In the genomic region with DNA sequence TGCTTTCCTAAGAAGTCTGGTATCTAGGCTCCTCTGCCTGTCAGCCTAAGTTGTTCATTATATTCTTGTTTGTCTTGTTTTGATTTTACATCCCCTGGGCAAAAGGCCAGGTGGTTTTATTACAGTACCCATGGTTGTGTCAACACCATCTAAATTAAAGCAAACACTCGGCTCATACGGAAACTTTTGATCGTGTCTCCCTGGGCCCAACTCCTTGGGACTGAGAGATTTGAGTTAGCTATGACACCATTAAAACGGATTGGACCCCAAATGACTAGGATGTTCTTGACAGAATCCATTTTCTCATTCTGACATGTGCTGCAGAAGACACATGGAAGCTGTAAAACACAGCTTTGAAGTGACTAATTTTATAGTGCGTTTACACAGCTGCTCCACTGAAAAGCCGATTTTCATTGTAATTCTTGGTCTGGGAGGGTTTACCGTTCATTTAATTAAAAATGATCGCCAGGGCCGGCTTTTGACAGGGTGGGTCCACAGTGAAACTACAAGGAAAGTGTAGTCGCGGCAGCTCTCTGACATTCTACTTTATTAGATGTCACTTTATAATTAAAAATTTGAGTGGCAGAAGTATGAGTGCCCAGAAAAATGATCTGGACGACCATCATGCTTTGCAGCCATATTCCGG, we compare ENCODE assay signal across 16 mouse cellular contexts. TPM values are rescaled to one million over a fixed set of nuclear protein-coding genes. Genes with fewer than 3 reads are reported as not detected.
A peak's percentile ranks its signal among the peaks of the same experiment; 100 is the strongest.
DNase-seq lines count a peak whose midpoint lies in the region; ATAC-seq and TF ChIP-seq lines count a peak whose summit lies in the region.
"Had no signal": no experiment of that assay in that cellular context is flagged by ENCODE, and none has a peak within 500 bp of the region (broad histone marks: within the 10 kb centered on the region; RNA-seq: fewer than 3 reads in every experiment).

No protein-coding gene starts in this region.

- H3K4me3 ChIP-seq in stomach, embryonic 14.5 days (ENCODE audit: low read depth, low read length) = no peak overlapping the region
- H3K4me3 ChIP-seq in stomach, postnatal 0 days (ENCODE audit: low read depth, low read length) = no peak overlapping the region
- no peak overlapping the region for H3K4me3 ChIP-seq in hindbrain, embryonic 14.5 days (replicated peaks; ENCODE audit: low read length)
- H3K4me3 ChIP-seq in midbrain, embryonic 16.5 days (ENCODE audit: low read depth, low read length) = no peak overlapping the region
- no peak overlapping the region for H3K4me3 ChIP-seq in gastrocnemius, adult 2 months

- no peak overlapping the region for H3K27ac ChIP-seq in stomach, embryonic 14.5 days (ENCODE audit: low read length)
- H3K27ac ChIP-seq in stomach, postnatal 0 days (replicated peaks) = no peak overlapping the region
- peak overlapping the region; percentile 52; the same call in 1 of the 2 replicates for H3K27ac ChIP-seq in hindbrain, embryonic 14.5 days
- H3K27ac ChIP-seq in midbrain, embryonic 16.5 days (ENCODE audit: low read length) = no peak overlapping the region
- no peak overlapping the region for H3K27ac ChIP-seq in gastrocnemius, adult 2 months

- no peak overlapping the region for H3K9ac ChIP-seq in stomach, embryonic 14.5 days (replicated peaks; ENCODE audit: low read depth, low read length)
- H3K9ac ChIP-seq in stomach, postnatal 0 days (ENCODE audit: low read length) = no peak overlapping the region
- no peak overlapping the region for H3K9ac ChIP-seq in hindbrain, embryonic 14.5 days
- H3K9ac ChIP-seq in midbrain, embryonic 16.5 days (ENCODE audit: low read depth, low read length) = no peak overlapping the region

- no peak for TF ChIP-seq CTCF in stomach, postnatal 0 days (IDR thresholded peaks at IDR 0.05; ENCODE audit: low read depth)
- TF ChIP-seq CTCF in gastrocnemius, adult 2 months (IDR thresholded peaks at IDR 0.05) = no peak

- intact Hi-C loops in gastrocnemius, adult 2 months (cut with DNase I) = no loop called here

- no peaks in the 10 kb centered on the region for H3K4me1 ChIP-seq in stomach, embryonic 14.5 days (ENCODE audit: control insufficient read depth, insufficient read depth, low read length)
- no peaks in the 10 kb centered on the region for H3K4me1 ChIP-seq in stomach, postnatal 0 days (replicated peaks; ENCODE audit: control insufficient read depth, insufficient read depth)
- no peaks in the 10 kb centered on the region for H3K4me1 ChIP-seq in hindbrain, embryonic 14.5 days (replicated peaks; ENCODE audit: control insufficient read depth, insufficient read depth, low read length)
- H3K4me1 ChIP-seq in midbrain, embryonic 16.5 days (ENCODE audit: control insufficient read depth, insufficient read depth, low read length) = no peaks in the 10 kb centered on the region

- no peak for TF ChIP-seq EP300 in stomach, postnatal 0 days (optimal IDR thresholded peaks at IDR 0.05)

- H3K27me3 ChIP-seq in stomach, embryonic 14.5 days (ENCODE audit: control insufficient read depth, insufficient read depth, low read length) = no peaks in the 10 kb centered on the region
- no peaks in the 10 kb centered on the region for H3K27me3 ChIP-seq in stomach, postnatal 0 days (ENCODE audit: control insufficient read depth, insufficient read depth, low read length)
- no peaks in the 10 kb centered on the region for H3K27me3 ChIP-seq in hindbrain, embryonic 14.5 days (ENCODE audit: control insufficient read depth, insufficient read depth, low read length)
- H3K27me3 ChIP-seq in midbrain, embryonic 16.5 days (ENCODE audit: control insufficient read depth, insufficient read depth, low read depth, low read length) = no peaks in the 10 kb centered on the region

- 46% methylated on average over 13 of the region's 13 CpGs for WGBS in stomach, embryonic 14.5 days
- 33% methylated on average over 13 of the region's 13 CpGs for WGBS in stomach, postnatal 0 days
- WGBS in hindbrain, embryonic 14.5 days = 48% methylated on average over 13 of the region's 13 CpGs
- WGBS in midbrain, embryonic 16.5 days = 62% methylated on average over 13 of the region's 13 CpGs

- DNase-seq in stomach, postnatal 0 days (ENCODE audit: low spot score) = no peak
- DNase-seq in hindbrain, embryonic 14.5 days (ENCODE audit: low spot score) = no peak
- DNase-seq in kidney, postnatal 14 days = peak; percentile 17
- no peak for DNase-seq in urinary bladder, adult 18-20 months (ENCODE audit: low spot score in 2 of 2)
- DNase-seq in frontal cortex, postnatal 10 days (ENCODE audit: low spot score in 2 of 2) = no peak
- DNase-seq in gastrocnemius, adult 2 months = no peak
- DNase-seq: cerebellum, adult 8-10 months; left cerebral cortex, postnatal 4 days; right cerebral cortex, postnatal 25 days had no signal

- no peaks in the 10 kb centered on the region for H3K9me3 ChIP-seq in stomach, embryonic 14.5 days (ENCODE audit: control insufficient read depth, low read depth, low read length)
- H3K9me3 ChIP-seq in stomach, postnatal 0 days (ENCODE audit: control insufficient read depth, low read length) = no peaks in the 10 kb centered on the region
- no peaks in the 10 kb centered on the region for H3K9me3 ChIP-seq in hindbrain, embryonic 14.5 days (ENCODE audit: control insufficient read depth, low read length)
- no peaks in the 10 kb centered on the region for H3K9me3 ChIP-seq in midbrain, embryonic 16.5 days (replicated peaks; ENCODE audit: control insufficient read depth, low read length, poor library complexity, severe bottlenecking)

- 0 out of 2 replicates have a peak, but pooled peaks have one; percentile 18 for ATAC-seq in stomach, embryonic 14.5 days (ENCODE audit: insufficient number of reproducible peaks, insufficient read depth, low FRiP score, low read depth)
- ATAC-seq in stomach, postnatal 0 days (ENCODE audit: low FRiP score, low TSS enrichment) = no peak
- no peak; the same call in 1 of the 2 replicates for ATAC-seq in hindbrain, embryonic 14.5 days (ENCODE audit: low FRiP score)
- peak; percentile 54 for ATAC-seq in midbrain, embryonic 16.5 days

- no peaks in the 10 kb centered on the region for H3K36me3 ChIP-seq in stomach, embryonic 14.5 days (ENCODE audit: control insufficient read depth, insufficient read depth, low read length)
- H3K36me3 ChIP-seq in stomach, postnatal 0 days (ENCODE audit: control insufficient read depth, insufficient read depth, low read length) = no peaks in the 10 kb centered on the region
- H3K36me3 ChIP-seq in hindbrain, embryonic 14.5 days (replicated peaks; ENCODE audit: control insufficient read depth, insufficient read depth) = no peaks in the 10 kb centered on the region
- no peaks in the 10 kb centered on the region for H3K36me3 ChIP-seq in midbrain, embryonic 16.5 days (ENCODE audit: control insufficient read depth, insufficient read depth, low read length)

- H3K4me2 ChIP-seq in stomach, embryonic 14.5 days (replicated peaks; ENCODE audit: low read depth, low read length) = no peak overlapping the region
- no peak overlapping the region for H3K4me2 ChIP-seq in stomach, postnatal 0 days (replicated peaks; ENCODE audit: low read depth)
- no peak overlapping the region for H3K4me2 ChIP-seq in hindbrain, embryonic 14.5 days (replicated peaks)
- H3K4me2 ChIP-seq in midbrain, embryonic 16.5 days (ENCODE audit: low read length) = no peak overlapping the region

RNA-seq across cellular contexts. Expression of gene Iqcj, which starts 24.5 kb away (rescaled TPM):
- not detected in 2 replicates for polyA plus RNA-seq in stomach, embryonic 14.5 days (2014; fragmentation: Nextera tagmentation; extraction: Ambion mirVana)
- not detected in 2 replicates for polyA plus RNA-seq in stomach, postnatal 0 days (2015; fragmentation: Nextera tagmentation; extraction: Ambion mirVana)
- polyA plus RNA-seq in hindbrain, embryonic 14.5 days (2014; fragmentation: Nextera tagmentation; extraction: Ambion mirVana) = 0.47 and 0.72 TPM in 2 replicates
- 0.67 and 1.0 TPM in 2 replicates for polyA plus RNA-seq in midbrain, embryonic 16.5 days (2015; fragmentation: Nextera tagmentation; extraction: Ambion mirVana)
- not detected for total RNA-seq in gastrocnemius, adult 2 months (2021)
- total RNA-seq: adrenal gland, postnatal 4 days; gastrocnemius, adult 18-20 months had no signal
- polyA plus RNA-seq: heart, embryonic 14.5 days; neural tube, embryonic 11.5 days; urinary bladder, adult 2 months had no signal

RNA-seq across cellular contexts. Expression of gene Iqschfp, which starts 24.5 kb away (rescaled TPM):
- polyA plus RNA-seq in stomach, embryonic 14.5 days (2014; fragmentation: Nextera tagmentation; extraction: Ambion mirVana) = 0.20 TPM in 1 of 2 replicates, not detected in the other
- 0.08 and 0.53 TPM in 2 replicates for polyA plus RNA-seq in stomach, postnatal 0 days (2015; fragmentation: Nextera tagmentation; extraction: Ambion mirVana)
- polyA plus RNA-seq in hindbrain, embryonic 14.5 days (2014; fragmentation: Nextera tagmentation; extraction: Ambion mirVana) = 7.5 and 8.3 TPM in 2 replicates
- 6.1 and 6.7 TPM in 2 replicates for polyA plus RNA-seq in midbrain, embryonic 16.5 days (2015; fragmentation: Nextera tagmentation; extraction: Ambion mirVana)
- not detected for total RNA-seq in gastrocnemius, adult 2 months (2021)
- total RNA-seq: gastrocnemius, adult 18-20 months had no signal
- polyA plus RNA-seq: heart, embryonic 14.5 days; urinary bladder, adult 2 months had no signal

Comparison
In these comparisons a context has a peak if more than half of its experiments do, and no peak if none do; other contexts are left out.
1. ATAC-seq: peak in stomach, embryonic 14.5 days (single experiment) and midbrain, embryonic 16.5 days (single experiment); none in stomach, postnatal 0 days (single experiment) and hindbrain, embryonic 14.5 days (single experiment).